In genomic region chr10:112203463-112203862, GRCm38 (mm10) we compare ENCODE assay signal across 9 mouse cellular contexts. TPM values are rescaled to one million over a fixed set of nuclear protein-coding genes. Genes with fewer than 3 reads are reported as not detected.
A peak's percentile ranks its signal among the peaks of the same experiment; 100 is the strongest.
DNase-seq lines count a peak whose midpoint lies in the region; ATAC-seq and TF ChIP-seq lines count a peak whose summit lies in the region.
"Had no signal": no experiment of that assay in that cellular context is flagged by ENCODE, and none has a peak within 500 bp of the region (broad histone marks: within the 10 kb centered on the region; RNA-seq: fewer than 3 reads in every experiment).

No protein-coding gene starts in this region.

- H3K36me3 ChIP-seq in lung, embryonic 14.5 days (ENCODE audit: insufficient read depth), result no peaks in the 10 kb centered on the region
- H3K36me3 ChIP-seq: embryonic facial prominence, embryonic 12.5 days had no signal

- no peaks in the 10 kb centered on the region for H3K9me3 ChIP-seq in lung, embryonic 14.5 days (ENCODE audit: low read depth, low read length)
- H3K9me3 ChIP-seq: embryonic facial prominence, embryonic 12.5 days had no signal

- H3K9ac ChIP-seq in lung, embryonic 14.5 days, result no peak overlapping the region
- H3K9ac ChIP-seq: embryonic facial prominence, embryonic 12.5 days had no signal

- peak; percentile 64 for TF ChIP-seq CTCF in lung, embryonic 14.5 days (IDR thresholded peaks at IDR 0.05; ENCODE audit: low read depth)
- peak; percentile 34; the same call in 1 of the 2 replicates for TF ChIP-seq CTCF in embryonic fibroblast, embryonic 13.5 days (IDR thresholded peaks at IDR 0.05; ENCODE audit: borderline replicate concordance, insufficient read depth, low read length)

- WGBS in lung, embryonic 14.5 days, result 49% methylated on average over 2 of the region's 2 CpGs

- peak; percentile 79; the same call in 1 of the 2 replicates for ATAC-seq in lung, embryonic 14.5 days (ENCODE audit: insufficient read depth)

- H3K4me2 ChIP-seq in lung, embryonic 14.5 days, result no peak overlapping the region
- H3K4me2 ChIP-seq: embryonic facial prominence, embryonic 12.5 days had no signal

- H3K4me1 ChIP-seq in lung, embryonic 14.5 days (ENCODE audit: insufficient read depth), result no peaks in the 10 kb centered on the region
- H3K4me1 ChIP-seq in embryonic fibroblast, embryonic 13.5 days (ENCODE audit: control insufficient read depth, insufficient read depth, low read length), result no peaks in the 10 kb centered on the region
- H3K4me1 ChIP-seq: embryonic facial prominence, embryonic 12.5 days had no signal

- H3K4me3 ChIP-seq in lung, embryonic 14.5 days (ENCODE audit: low read depth, low read length), result no peak overlapping the region
- H3K4me3 ChIP-seq in embryonic fibroblast, embryonic 13.5 days (ENCODE audit: insufficient read depth, low read length), result no peak overlapping the region
- H3K4me3 ChIP-seq: embryonic facial prominence, embryonic 12.5 days had no signal

- peak; percentile 73 for DNase-seq in lung, embryonic 14.5 days
- DNase-seq in lung, postnatal 25 days (ENCODE audit: low spot score), result no peak
- peak; percentile 18 for DNase-seq in kidney, postnatal 14 days
- peak; percentile 3 for DNase-seq in lung, postnatal 14 days
- peak; percentile 60 for DNase-seq in telencephalon, adult 2 months (ENCODE audit: low read depth, low spot score)
- no peak for DNase-seq in heart, adult 9 months (ENCODE audit: low spot score in 2 of 2)
- DNase-seq in heart, adult 11 months, result no peak

- no peak overlapping the region for H3K27ac ChIP-seq in lung, embryonic 14.5 days (ENCODE audit: low read depth)
- H3K27ac ChIP-seq in embryonic fibroblast, embryonic 13.5 days (ENCODE audit: insufficient read depth, low read length), result no peak overlapping the region
- H3K27ac ChIP-seq: embryonic facial prominence, embryonic 12.5 days had no signal

- no peak for TF ChIP-seq POLR2A in embryonic fibroblast, embryonic 13.5 days (IDR thresholded peaks at IDR 0.05; ENCODE audit: low read depth, low read length)

- no peaks in the 10 kb centered on the region for H3K27me3 ChIP-seq in lung, embryonic 14.5 days (ENCODE audit: insufficient read depth, low read length)
- H3K27me3 ChIP-seq: embryonic facial prominence, embryonic 12.5 days had no signal

RNA-seq across cellular contexts. Expression of gene Caps2, which starts 40.0 kb away (rescaled TPM):
- 0.51 and 0.61 TPM in 2 replicates for polyA plus RNA-seq in lung, embryonic 14.5 days (2014; fragmentation: Nextera tagmentation; extraction: Ambion mirVana)
- polyA plus RNA-seq in embryonic fibroblast, embryonic 13.5 days (2011; ENCODE audit: insufficient read length, low read depth, missing spikeins), result not detected in 2 replicates

RNA-seq across cellular contexts. Expression of gene Glipr1l3, which starts 43.3 kb away (rescaled TPM):
- polyA plus RNA-seq in lung, embryonic 14.5 days (2014; fragmentation: Nextera tagmentation; extraction: Ambion mirVana), result not detected in 2 replicates
- polyA plus RNA-seq in embryonic fibroblast, embryonic 13.5 days (2011; ENCODE audit: insufficient read length, low read depth, missing spikeins), result not detected in 2 replicates
- polyA plus RNA-seq: embryonic facial prominence, embryonic 12.5 days had no signal

Comparison
In these comparisons a context has a peak if more than half of its experiments do, and no peak if none do; other contexts are left out.
1. DNase-seq: peak in lung, embryonic 14.5 days (single experiment), kidney, postnatal 14 days (single experiment), lung, postnatal 14 days (single experiment) and telencephalon, adult 2 months (single experiment); none in lung, postnatal 25 days (single experiment), heart, adult 9 months (0 of 2) and heart, adult 11 months (single experiment).